Mouse (Mus musculus) heart, embryonic 13.5 days (tissue): ENCODE measurements at regions not wholly inside any gene's neighbourhood (a gene's known extent, or its start where the extent isn't known, plus 50 kb on each side); places are given as distances from the start of the nearest gene placed in this dataset.

Experiments used
- ATAC-seq: fragments of 200-750 bp; cut with Nextera tagmentation; 2 replicates; pipeline ENCODE4 v1.8.0; 2017; ENCODE audit warnings: moderate TSS enrichment; ENCODE audit not compliant: insufficient number of reproducible peaks, low FRiP score, low TSS enrichment; ENCODE audit errors: extremely low read depth
- H3K27ac ChIP-seq: fragments of 300-500 bp; sonication (generic); replicated peaks from 2 replicates; pipeline ENCODE4 v1.5.1; 2015; ENCODE audit warnings: moderate library complexity, mild to moderate bottlenecking, inconsistent platforms
- H3K27me3 ChIP-seq: fragments of 300-500 bp; sonication (generic); replicated peaks from 2 replicates; pipeline ENCODE4 v1.6.1; 2015; ENCODE audit warnings: mild to moderate bottlenecking, inconsistent platforms
- H3K36me3 ChIP-seq: fragments of 300-500 bp; sonication (generic); 2 replicates; pipeline ENCODE4 v1.6.1; 2015; ENCODE audit warnings: mild to moderate bottlenecking, inconsistent platforms
- H3K4me1 ChIP-seq: fragments of 300-500 bp; sonication (generic); 2 replicates; pipeline ENCODE4 v1.6.1; 2015; ENCODE audit warnings: inconsistent platforms
- H3K4me2 ChIP-seq: fragments of 300-500 bp; sonication (generic); 2 replicates; pipeline ENCODE4 v1.6.1; 2015; ENCODE audit warnings: inconsistent platforms, mild to moderate bottlenecking, moderate library complexity
- H3K4me3 ChIP-seq: fragments of 300-500 bp; sonication (generic); 2 replicates; pipeline ENCODE4 v1.5.1; 2015; ENCODE audit warnings: moderate library complexity, mild to moderate bottlenecking, inconsistent platforms
- H3K9ac ChIP-seq: fragments of 300-500 bp; sonication (generic); 2 replicates; pipeline ENCODE4 v1.6.1; 2015; ENCODE audit warnings: inconsistent platforms, mild to moderate bottlenecking, moderate library complexity
- H3K9me3 ChIP-seq: fragments of 300-500 bp; sonication (generic); 2 replicates; pipeline ENCODE4 v1.6.1; 2016; ENCODE audit warnings: inconsistent platforms
- WGBS: fragments of 180-500 bp; shearing (Covaris S2); methylation state at CpG from one replicate; pipeline ENCODE4 v1.1.7; 2015; ENCODE audit warnings: mixed read lengths; 5-methylcytosine and 5-hydroxymethylcytosine counted together

DNA sequence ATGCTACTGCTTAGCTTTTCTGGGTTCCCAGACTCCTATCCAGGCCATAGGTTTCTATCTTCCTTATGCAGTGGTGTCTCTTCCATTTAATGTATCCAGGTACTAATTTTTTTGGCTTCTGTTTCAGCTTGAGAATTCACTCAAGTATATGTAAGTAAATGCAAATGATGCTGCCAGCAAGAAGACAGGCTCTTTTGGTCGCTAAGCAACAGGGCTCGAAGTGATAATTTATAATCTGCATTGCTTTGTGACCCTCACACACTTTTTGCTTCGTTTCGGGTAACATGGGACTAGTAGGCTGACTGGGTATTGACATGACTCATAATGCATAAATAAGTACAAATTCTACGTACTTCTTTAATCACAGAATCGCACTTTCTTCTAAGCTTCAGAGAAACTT is 75.9 kb upstream of the Nectin3 start:
- 76% methylated on average over 6 of the region's 6 CpGs for WGBS
- no peaks in the 10 kb centered on the region for H3K4me1 ChIP-seq
- H3K9me3 ChIP-seq, result no peaks in the 10 kb centered on the region
- H3K27ac ChIP-seq, result no peak overlapping the region
- ATAC-seq, result no peak
- no peak overlapping the region for H3K4me2 ChIP-seq
- H3K36me3 ChIP-seq, result no peaks in the 10 kb centered on the region
- H3K4me3 ChIP-seq, result no peak overlapping the region
- H3K9ac ChIP-seq, result no peak overlapping the region
- no peaks in the 10 kb centered on the region for H3K27me3 ChIP-seq

DNA sequence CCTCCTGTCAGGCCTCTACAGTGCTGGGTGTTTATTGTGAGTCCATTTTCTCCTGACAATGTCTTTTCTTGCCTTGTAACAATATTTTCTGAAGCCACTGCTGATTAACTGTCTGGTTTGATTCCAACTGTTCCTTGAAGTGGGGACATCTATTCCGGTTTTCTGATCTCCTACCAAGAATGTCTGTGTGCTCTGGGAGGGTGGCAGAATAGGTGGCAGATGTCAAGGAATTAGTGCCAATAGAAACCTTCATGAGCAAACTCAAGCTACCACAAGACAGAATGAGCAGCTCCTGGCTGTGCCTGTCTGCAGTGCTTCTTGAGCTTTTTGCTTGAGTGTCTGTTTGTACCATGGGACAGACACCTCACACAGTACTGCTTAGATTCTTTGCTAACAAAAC is 69.1 kb upstream of the Nectin3 start:
- Histone ChIP-seq H3K27me3 (no peaks in the 10 kb centered on the region), H3K9me3 (no peaks in the 10 kb centered on the region), H3K27ac (no peak overlapping the region), H3K4me3 (no peak overlapping the region), H3K4me2 (no peak overlapping the region), H3K4me1 (no peaks in the 10 kb centered on the region), H3K36me3 (no peaks in the 10 kb centered on the region), H3K9ac (no peak overlapping the region)
- 50% methylated on average over 1 of the region's 1 CpGs for WGBS
- no peak for ATAC-seq

DNA sequence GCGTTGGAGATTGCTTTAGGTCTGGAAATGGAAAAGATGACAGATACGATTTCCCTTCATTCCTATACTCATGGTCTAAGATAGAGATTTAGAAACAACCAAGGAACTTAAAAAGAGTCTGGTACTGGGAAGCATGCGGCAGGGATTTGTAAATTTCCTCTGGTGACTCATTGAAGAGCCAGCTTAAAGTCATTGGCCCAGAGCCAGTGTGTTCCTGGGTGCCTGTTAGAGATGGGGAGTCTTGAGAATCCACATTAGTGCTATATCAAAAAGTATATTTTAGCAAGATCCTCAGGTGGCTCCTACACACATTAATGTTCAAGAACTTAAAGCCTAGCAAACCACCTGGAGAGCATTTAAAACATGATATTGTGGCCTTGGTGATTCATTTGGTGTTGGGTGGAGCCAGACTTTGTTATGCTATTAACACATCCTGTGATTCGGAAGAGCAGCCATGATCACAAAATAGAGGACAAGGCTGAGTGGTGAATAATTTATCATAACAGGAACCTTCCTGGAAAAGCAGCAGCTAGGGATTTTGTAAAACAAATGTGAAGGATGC is 67.8 kb upstream of the Nectin3 start:
- no peak overlapping the region for H3K9ac ChIP-seq
- ATAC-seq, result no peak
- no peak overlapping the region for H3K27ac ChIP-seq
- H3K36me3 ChIP-seq, result no peaks in the 10 kb centered on the region
- H3K27me3 ChIP-seq, result no peaks in the 10 kb centered on the region
- WGBS, result 71% methylated on average over 4 of the region's 4 CpGs
- H3K4me3 ChIP-seq, result no peak overlapping the region
- no peak overlapping the region for H3K4me2 ChIP-seq
- no peaks in the 10 kb centered on the region for H3K4me1 ChIP-seq
- no peaks in the 10 kb centered on the region for H3K9me3 ChIP-seq

GRCm38 (mm10) chr16:46557281-46557680 is 59.0 kb upstream of the Nectin3 start:
- H3K4me2 ChIP-seq, result no peak overlapping the region
- 67% methylated on average over 3 of the region's 3 CpGs for WGBS
- H3K36me3 ChIP-seq, result no peaks in the 10 kb centered on the region
- ATAC-seq, result no peak
- no peak overlapping the region for H3K27ac ChIP-seq
- no peaks in the 10 kb centered on the region for H3K27me3 ChIP-seq
- H3K4me3 ChIP-seq, result no peak overlapping the region
- H3K9ac ChIP-seq, result no peak overlapping the region
- no peaks in the 10 kb centered on the region for H3K9me3 ChIP-seq
- H3K4me1 ChIP-seq, result no peaks in the 10 kb centered on the region

DNA sequence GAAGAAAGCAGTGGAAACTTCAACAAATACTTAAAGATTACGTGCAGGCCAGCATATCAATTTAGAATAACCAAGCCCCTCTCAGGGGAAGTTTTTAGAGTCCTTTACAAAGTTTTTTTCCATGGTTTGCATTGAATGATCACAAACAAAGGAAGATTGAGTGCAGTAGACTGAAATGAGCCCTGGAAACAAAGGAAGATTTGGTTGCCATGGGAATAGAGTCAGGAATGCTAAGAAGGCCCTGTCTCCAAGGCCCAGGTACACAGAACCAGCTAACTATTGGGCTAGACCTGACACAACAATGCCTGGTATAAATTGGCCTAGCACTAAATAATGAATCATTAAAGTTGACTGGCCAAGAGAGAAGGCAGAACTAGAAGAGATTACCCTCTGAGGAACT is 49.9 kb upstream of the Nectin3 start:
- WGBS, result 74% methylated on average over 1 of the region's 1 CpGs
- Histone ChIP-seq H3K4me2 (no peak overlapping the region), H3K9me3 (no peaks in the 10 kb centered on the region)

More for the DNA sequence above, 49.9 kb upstream of the Nectin3 start:
- Histone ChIP-seq H3K27ac (no peak overlapping the region), H3K9ac (no peak overlapping the region), H3K4me3 (no peak overlapping the region), H3K36me3 (no peaks in the 10 kb centered on the region), H3K27me3 (no peaks in the 10 kb centered on the region), H3K4me1 (no peaks in the 10 kb centered on the region)
- no peak for ATAC-seq
